Mouse (Mus musculus) limb, embryonic 11.5 days (tissue): ENCODE measurements around the gene Oxct1. TPM values are rescaled to one million over a fixed set of nuclear protein-coding genes. Genes with fewer than 3 reads are reported as not detected.
A peak's percentile ranks its signal among the peaks of the same experiment; 100 is the strongest.

Source experiments
- ATAC-seq: fragments of 200-750 bp; cut with Nextera tagmentation; 2 replicates; pipeline ENCODE4 v1.8.0; 2017; ENCODE audit warnings: low read depth; ENCODE audit not compliant: insufficient number of reproducible peaks, low FRiP score, low TSS enrichment
- DNase-seq: peaks from one replicate; pipeline ENCODE4 v3.0.0-alpha.2; 2015; ENCODE audit warnings: low spot score
- H3K27ac ChIP-seq: fragments of 300-500 bp; sonication (generic); replicated peaks from 2 replicates; pipeline ENCODE4 v1.5.1; 2014; ENCODE audit warnings: low read depth, mild to moderate bottlenecking, low read length
- H3K27me3 ChIP-seq: fragments of 300-500 bp; sonication (generic); 2 replicates; pipeline ENCODE4 v1.6.1; 2014; ENCODE audit warnings: mild to moderate bottlenecking, low read length, mixed read lengths; ENCODE audit not compliant: control insufficient read depth, insufficient read depth
- H3K36me3 ChIP-seq: fragments of 300-500 bp; sonication (generic); 2 replicates; pipeline ENCODE4 v1.6.1; 2014; ENCODE audit warnings: mild to moderate bottlenecking, low read length, moderate library complexity, mixed read lengths; ENCODE audit not compliant: control insufficient read depth, insufficient read depth
- H3K4me1 ChIP-seq: fragments of 300-500 bp; sonication (generic); 2 replicates; pipeline ENCODE4 v1.6.1; 2014; ENCODE audit warnings: low read length, mixed read lengths; ENCODE audit not compliant: control insufficient read depth, insufficient read depth
- H3K4me2 ChIP-seq: fragments of 300-500 bp; sonication (generic); 2 replicates; pipeline ENCODE4 v1.6.1; 2014; ENCODE audit warnings: low read depth, mild to moderate bottlenecking, moderate library complexity; ENCODE audit not compliant: severe bottlenecking
- H3K4me3 ChIP-seq: fragments of 300-500 bp; sonication (generic); 2 replicates; pipeline ENCODE4 v1.5.1; 2014; ENCODE audit warnings: low read depth, low read length
- H3K9ac ChIP-seq: fragments of 300-500 bp; sonication (generic); 2 replicates; pipeline ENCODE4 v1.6.1; 2014; ENCODE audit warnings: mild to moderate bottlenecking, low read length
- H3K9me3 ChIP-seq: fragments of 300-500 bp; sonication (generic); 2 replicates; pipeline ENCODE4 v1.6.1; 2016; ENCODE audit warnings: low read length; ENCODE audit not compliant: control insufficient read depth
- WGBS: fragments of 180-500 bp; shearing (Covaris S2); extraction: QIAGEN DNeasy Blood & Tissue Kit; methylation state at CpG from one replicate; pipeline ENCODE4 v1.1.7; 2014; 5-methylcytosine and 5-hydroxymethylcytosine counted together
- polyA plus RNA-seq: library from polyadenylated mRNA; unstranded; fragments of >200 nt; fragmentation: Nextera tagmentation; extraction: Ambion mirVana; gene quantifications from 2 replicates; pipeline ENCODE4 v1.2.1, GENCODE M21; 2014

Oxct1 gene
- polyA plus RNA-seq: 145 and 156 TPM in 2 replicates

- peak within 1 kb of the TSS; percentile 78 for H3K9ac ChIP-seq
- peak within 1 kb of the TSS; percentile 74 for H3K4me3 ChIP-seq
- DNase-seq (peak; percentile 89), ATAC-seq (peak; percentile 91)
- peak within 1 kb of the TSS; percentile 66 for H3K4me2 ChIP-seq
- H3K27me3 ChIP-seq: no peaks in the 10 kb centered on the region
- peak within 1 kb of the TSS; percentile 90 for H3K27ac ChIP-seq
- 0 out of 2 replicates have a peak, but pooled peaks cover 3% of the 10 kb centered on the region for H3K4me1 ChIP-seq
- 0% methylated on average over 45 of the region's 45 CpGs for WGBS
- no peaks in the 10 kb centered on the region for H3K36me3 ChIP-seq
- H3K9me3 ChIP-seq: no peaks in the 10 kb centered on the region
Observed at GRCm38 (mm10) chr15:4026231-4026773, at the start of gene Oxct1. TSS of gene Oxct1 (plus strand) at chr15:4026383.

DNA sequence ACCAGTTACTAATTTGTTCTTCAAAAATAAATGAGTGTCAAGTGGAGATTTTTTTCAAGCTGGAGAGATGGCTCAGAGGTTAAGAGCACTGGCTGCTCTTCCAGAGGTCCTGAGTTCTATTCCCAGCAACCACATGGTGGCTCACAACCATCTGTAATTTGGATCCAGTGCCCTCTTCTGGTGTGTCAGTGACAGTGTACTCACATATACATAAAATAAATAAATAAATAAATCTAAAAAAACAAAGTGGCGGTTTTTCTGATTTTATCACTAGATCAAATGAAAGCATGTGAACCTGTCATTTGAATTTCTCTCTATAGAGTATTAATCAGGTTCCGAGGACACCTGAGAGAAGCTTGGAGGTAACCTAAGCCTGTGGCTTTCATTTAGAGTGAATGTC, 47.9 kb upstream of the Oxct1 start:
- H3K27ac ChIP-seq: no peak overlapping the region
- H3K4me1 ChIP-seq: no peaks in the 10 kb centered on the region
- no peak overlapping the region for H3K4me2 ChIP-seq
- no peak overlapping the region for H3K4me3 ChIP-seq
- no peaks in the 10 kb centered on the region for H3K9me3 ChIP-seq
- H3K27me3 ChIP-seq: no peaks in the 10 kb centered on the region
- WGBS: 95% methylated on average over 2 of the region's 2 CpGs
- ATAC-seq: no peak
- DNase-seq: no peak
- H3K36me3 ChIP-seq: no peaks in the 10 kb centered on the region
- H3K9ac ChIP-seq: no peak overlapping the region

GRCm38 (mm10) chr15:3979061-3979848, 46.9 kb upstream of the Oxct1 start, which contains the start of gene Fbxo4:
TSS of gene Fbxo4 (minus strand) at chr15:3979573.
- Histone ChIP-seq H3K4me2 (peak within 1 kb of the TSS; percentile 60), H3K4me3 (peak within 1 kb of the TSS; percentile 59), H3K4me1 (no peaks in the 10 kb centered on the region), H3K9me3 (no peaks in the 10 kb centered on the region), H3K9ac (peak within 1 kb of the TSS; percentile 87), H3K27ac (peak within 1 kb of the TSS; percentile 80), H3K27me3 (no peaks in the 10 kb centered on the region), H3K36me3 (no peaks in the 10 kb centered on the region)
- DNase-seq: peak; percentile 77
- WGBS: 2% methylated on average over 60 of the region's 61 CpGs
- ATAC-seq: peak; percentile 93

DNA sequence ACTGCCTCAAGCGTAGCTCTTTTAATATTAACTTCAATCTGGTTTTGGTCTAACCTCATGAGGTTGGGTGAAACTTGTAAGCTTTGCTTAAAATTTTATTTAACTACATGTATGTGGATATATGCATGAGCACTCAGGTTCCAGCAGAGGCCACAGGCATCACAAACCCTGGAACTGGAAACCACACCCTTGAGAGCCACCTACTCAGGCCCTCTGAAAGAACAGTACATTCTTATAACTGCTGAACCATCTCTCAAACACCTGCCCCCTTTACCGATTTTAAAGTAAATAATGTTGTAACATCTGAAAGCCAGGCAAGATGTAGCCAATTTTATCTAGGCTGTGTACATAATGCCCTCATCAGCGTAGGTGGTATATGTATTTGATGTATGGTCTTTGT, 46.3 kb upstream of the Oxct1 start:
- Histone ChIP-seq H3K4me3 (no peak overlapping the region), H3K9ac (no peak overlapping the region), H3K4me1 (no peaks in the 10 kb centered on the region), H3K27me3 (no peaks in the 10 kb centered on the region), H3K9me3 (no peaks in the 10 kb centered on the region), H3K36me3 (no peaks in the 10 kb centered on the region; the same call in 1 of the 2 replicates), H3K27ac (no peak overlapping the region), H3K4me2 (peak overlapping the region; percentile 60; the same call in 1 of the 2 replicates)
- DNase-seq (peak; percentile 25), ATAC-seq (no peak)
- 92% methylated on average over 3 of the region's 3 CpGs for WGBS

DNA sequence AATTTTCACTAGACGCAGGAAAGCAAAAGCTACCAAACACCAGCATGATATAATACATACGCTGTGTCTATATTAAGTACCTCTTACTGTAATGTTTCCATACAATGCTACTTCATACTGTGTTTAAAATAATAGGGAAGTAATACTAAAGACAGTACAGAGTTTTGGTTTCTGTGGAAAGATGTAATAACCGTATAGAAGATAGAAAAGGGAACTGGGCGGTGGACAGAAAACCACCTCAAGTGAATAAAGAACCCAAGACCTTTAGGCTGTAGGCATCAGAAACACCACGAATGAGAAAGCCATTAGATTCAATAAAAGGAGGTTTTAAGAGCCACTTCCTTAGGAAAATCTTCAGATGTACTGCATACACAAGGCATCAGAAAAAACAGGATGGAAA, 43.5 kb upstream of the Oxct1 start:
- no peaks in the 10 kb centered on the region for H3K27me3 ChIP-seq
- no peak overlapping the region for H3K4me3 ChIP-seq
- H3K36me3 ChIP-seq: peaks cover 2% of the 10 kb centered on the region; the same call in 1 of the 2 replicates
- WGBS: 91% methylated on average over 5 of the region's 5 CpGs
- H3K4me1 ChIP-seq: no peaks in the 10 kb centered on the region
- H3K9ac ChIP-seq: no peak overlapping the region
- no peak overlapping the region for H3K4me2 ChIP-seq
- ATAC-seq (no peak), DNase-seq (no peak)
- H3K9me3 ChIP-seq: no peaks in the 10 kb centered on the region
- no peak overlapping the region for H3K27ac ChIP-seq

DNA sequence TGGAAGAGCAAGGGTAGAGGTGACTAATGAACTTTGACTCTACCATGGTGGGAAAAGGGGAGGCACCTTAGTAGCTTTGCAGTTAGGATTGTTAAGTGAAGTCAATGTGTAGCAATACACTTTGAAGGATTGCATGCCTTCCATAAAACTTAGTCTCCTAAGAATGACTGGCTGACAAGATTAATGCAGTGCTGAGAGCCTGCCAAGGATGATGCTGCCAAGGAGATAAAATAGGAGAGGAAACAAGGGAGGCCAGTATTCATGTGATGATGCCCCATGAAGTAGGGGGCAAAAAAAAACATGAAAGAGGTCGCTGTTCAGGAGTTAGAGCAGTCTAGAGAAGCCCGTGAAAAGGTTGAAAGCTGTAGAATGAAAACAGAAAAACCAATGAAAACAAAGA, 41.3 kb upstream of the Oxct1 start:
- Histone ChIP-seq H3K4me3 (no peak overlapping the region), H3K9me3 (no peaks in the 10 kb centered on the region), H3K36me3 (peaks cover 4% of the 10 kb centered on the region; the same call in 1 of the 2 replicates), H3K27me3 (no peaks in the 10 kb centered on the region), H3K4me2 (no peak overlapping the region), H3K27ac (no peak overlapping the region), H3K9ac (no peak overlapping the region), H3K4me1 (no peaks in the 10 kb centered on the region)
- ATAC-seq: no peak
- WGBS: 90% methylated on average over 2 of the region's 2 CpGs
- DNase-seq: no peak

GRCm38 (mm10) chr15:3987981-3988380, 38.2 kb upstream of the Oxct1 start:
- Histone ChIP-seq H3K9ac (no peak overlapping the region), H3K4me2 (no peak overlapping the region), H3K4me1 (no peaks in the 10 kb centered on the region), H3K9me3 (no peaks in the 10 kb centered on the region), H3K27me3 (no peaks in the 10 kb centered on the region), H3K4me3 (no peak overlapping the region), H3K27ac (no peak overlapping the region), H3K36me3 (peaks cover 7% of the 10 kb centered on the region; the same call in 1 of the 2 replicates)
- 62% methylated on average over 2 of the region's 2 CpGs for WGBS
- DNase-seq: peak; percentile 29
- no peak for ATAC-seq

DNA sequence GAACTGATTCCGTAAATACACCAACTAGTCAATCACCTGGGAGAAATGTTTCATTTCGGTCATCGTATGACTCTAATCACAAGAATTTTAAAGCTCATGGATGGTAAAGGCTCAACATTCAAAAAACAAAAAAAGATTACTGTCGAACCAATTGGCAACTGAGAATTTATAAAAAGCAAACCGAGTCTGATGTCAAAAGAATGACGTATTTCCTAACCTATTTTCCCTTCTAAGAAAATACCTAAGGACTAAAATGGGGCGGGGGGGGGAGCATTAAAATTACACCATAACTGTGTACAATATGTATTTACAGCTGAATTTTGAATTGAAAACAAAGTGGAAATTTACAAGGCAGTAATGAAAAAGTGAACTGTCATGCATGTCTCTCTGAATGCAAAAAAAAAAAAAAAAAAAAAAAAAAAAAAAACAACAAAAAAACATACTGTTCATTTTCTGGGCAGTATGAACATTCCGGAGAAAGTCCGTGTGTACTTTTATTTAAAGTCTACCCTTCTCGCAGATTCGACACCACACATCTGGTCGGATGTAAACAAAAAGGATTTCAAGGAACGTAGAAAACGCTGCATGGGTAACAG, 31.2 kb upstream of the Oxct1 start:
- Histone ChIP-seq H3K9me3 (no peaks in the 10 kb centered on the region), H3K36me3 (peaks cover 3% of the 10 kb centered on the region; the same call in 1 of the 2 replicates), H3K4me3 (peak overlapping the region; percentile 63), H3K4me1 (no peaks in the 10 kb centered on the region), H3K27ac (0 out of 2 replicates have a peak overlapping the region, but pooled peaks have one; percentile 66), H3K4me2 (peak overlapping the region; percentile 36), H3K27me3 (no peaks in the 10 kb centered on the region), H3K9ac (peak overlapping the region; percentile 85)
- ATAC-seq: no peak
- no peak for DNase-seq
- 27% methylated on average over 14 of the region's 14 CpGs for WGBS
